Mouse (Mus musculus): Measurements from ENCODE around the gene Rnase1.

- TF ChIP-seq CTCF (IDR thresholded peaks at IDR 0.05; ENCODE audit: low read depth): no peak
- no peak for TF ChIP-seq EP300 (optimal IDR thresholded peaks at IDR 0.05)
Measured at GRCm38 (mm10) chr14:51149164-51149563, 2.6 kb upstream of the Rnase1 start.
